Mouse (Mus musculus) left cerebral cortex, adult 11 months (tissue): ENCODE measurements around the gene Ubap2.

Source experiments
- DNase-seq: peaks from one replicate; pipeline ENCODE4 v3.0.0; 2022; ENCODE audit warnings: low spot score

Gene Ubap2

GRCm38 (mm10) chr4:41274980-41275850, at the start of gene Ubap2:
Ubap2 (minus strand) TSS chr4:41275144.
- peak; percentile 99 for DNase-seq

- no peak for DNase-seq
Measured at GRCm38 (mm10) chr4:41320971-41321370, 46.0 kb upstream of the Ubap2 start.

GRCm38 (mm10) chr4:41318267-41318666, 43.3 kb upstream of the Ubap2 start:
- DNase-seq: no peak

- DNase-seq: no peak
Measured at GRCm38 (mm10) chr4:41315173-41315572, 40.2 kb upstream of the Ubap2 start.

GRCm38 (mm10) chr4:41314141-41315129, 39.5 kb upstream of the Ubap2 start, which contains the start of gene Dcaf12:
Dcaf12 (minus strand) TSS chr4:41314889.
- peak; percentile 93 for DNase-seq

GRCm38 (mm10) chr4:41313722-41314121, 38.8 kb upstream of the Ubap2 start:
- no peak for DNase-seq

- DNase-seq: no peak
Measured at GRCm38 (mm10) chr4:41310567-41311563, 35.9 kb upstream of the Ubap2 start.

GRCm38 (mm10) chr4:41307406-41307805, 32.5 kb upstream of the Ubap2 start:
- DNase-seq: no peak

- DNase-seq: no peak
Measured at GRCm38 (mm10) chr4:41304302-41304701, 29.4 kb upstream of the Ubap2 start.

GRCm38 (mm10) chr4:41303671-41304070, 28.7 kb upstream of the Ubap2 start:
- no peak for DNase-seq

GRCm38 (mm10) chr4:41298976-41299375, 24.0 kb upstream of the Ubap2 start:
- DNase-seq: no peak

GRCm38 (mm10) chr4:41295960-41296359, 21.0 kb upstream of the Ubap2 start:
- DNase-seq: no peak

- no peak for DNase-seq
Measured at GRCm38 (mm10) chr4:41295507-41295906, 20.6 kb upstream of the Ubap2 start.

GRCm38 (mm10) chr4:41293907-41294306, 19.0 kb upstream of the Ubap2 start:
- DNase-seq: no peak

GRCm38 (mm10) chr4:41289802-41290201, 14.9 kb upstream of the Ubap2 start:
- DNase-seq: no peak

GRCm38 (mm10) chr4:41286420-41286819, 11.5 kb upstream of the Ubap2 start:
- DNase-seq: no peak

GRCm38 (mm10) chr4:41284087-41284486, 9.1 kb upstream of the Ubap2 start:
- DNase-seq: no peak

- DNase-seq: no peak
Measured at GRCm38 (mm10) chr4:41275927-41276326, 983 bp upstream of the Ubap2 start.

GRCm38 (mm10) chr4:41274377-41274979, 466 bp downstream of the Ubap2 start:
- no peak for DNase-seq

GRCm38 (mm10) chr4:41268133-41268532, 6.8 kb downstream of the Ubap2 start:
- no peak for DNase-seq

GRCm38 (mm10) chr4:41266350-41266749, 8.6 kb downstream of the Ubap2 start:
- no peak for DNase-seq
